Mouse (Mus musculus): Measurements from ENCODE around the gene 4930583I09Rik. TPM values are rescaled to one million over a fixed set of nuclear protein-coding genes. Genes with fewer than 3 reads are reported as not detected.

4930583I09Rik gene
- not detected in 2 replicates for polyA plus RNA-seq (2012; rRNA removed; ENCODE audit: low replicate concordance)

DNA sequence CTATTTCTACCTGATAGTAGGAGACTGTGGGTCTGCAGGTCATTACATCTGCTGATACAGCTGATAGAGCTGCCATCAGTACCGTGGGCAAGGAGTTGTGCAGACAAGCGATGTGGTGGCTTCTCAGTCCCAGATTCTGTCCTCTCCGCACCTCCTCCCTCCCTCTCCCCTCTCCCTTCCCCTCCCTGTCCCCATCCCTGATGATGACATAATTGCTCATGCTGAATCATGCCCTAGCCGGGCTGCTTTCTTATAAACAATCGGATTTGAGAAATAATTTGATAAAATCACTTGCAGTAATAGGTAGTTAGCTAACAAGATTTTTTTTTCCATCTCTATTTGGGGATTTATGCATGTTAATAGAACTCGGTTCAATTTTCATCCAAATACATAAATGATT lies at the start of gene 4930583I09Rik:
4930583I09Rik (minus strand) TSS at position 144 of the 400 bp plus-strand sequence.

Other genes starting within 250 kb of the 4930583I09Rik start
- gene Man2a1, start 235.3 kb downstream of the 4930583I09Rik start, polyA plus RNA-seq (2012; rRNA removed; ENCODE audit: low replicate concordance) = 3.0 and 5.7 TPM in 2 replicates